Mouse (Mus musculus) spleen, adult 2 months (tissue): ENCODE measurements around the gene Rasa3.

Experiments
- CTCF ChIP-seq: fragments of 200-500 bp; IDR thresholded peaks from 2 replicates; pipeline ENCODE4 v1.5.1; 2011; ENCODE audit warnings: mild to moderate bottlenecking, inconsistent platforms; ENCODE audit not compliant: insufficient read depth, insufficient read length, insufficient replicate concordance; ENCODE audit errors: extremely low read depth
- POLR2A ChIP-seq: fragments of 200-500 bp; IDR thresholded peaks from 2 replicates; pipeline ENCODE4 v1.6.1; 2011; ENCODE audit warnings: low read depth, low read length, inconsistent platforms

DNA sequence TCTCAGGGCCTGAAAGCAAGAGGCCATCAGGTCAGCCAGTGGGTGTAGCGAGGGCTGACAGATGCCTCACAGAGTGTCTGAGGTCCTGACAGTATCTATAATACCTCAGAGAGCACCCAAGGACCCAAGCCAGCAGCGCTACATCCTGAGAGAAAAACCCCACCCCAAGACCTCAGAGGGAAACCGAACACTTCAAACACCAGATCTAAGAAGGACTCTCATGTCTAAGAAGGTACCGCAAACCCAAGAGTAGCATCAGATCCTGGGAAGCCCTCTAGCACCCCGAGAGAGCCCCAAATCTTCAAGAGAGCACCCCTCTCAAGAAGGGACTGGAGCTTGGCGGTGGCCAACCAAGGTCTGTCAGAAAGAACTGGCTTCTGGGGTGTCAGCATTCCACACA lies 68.5 kb downstream of the Rasa3 start:
- no peak for TF ChIP-seq POLR2A
- no peak for TF ChIP-seq CTCF
